Mouse (Mus musculus): ENCODE results near the gene Pid1. TPM values are rescaled to one million over a fixed set of nuclear protein-coding genes. Genes with fewer than 3 reads are reported as not detected.

Pid1 gene
- total RNA-seq, 4 experiments from 2014 or later = 20.3 to 41.2 (median 29.3) TPM

DNA sequence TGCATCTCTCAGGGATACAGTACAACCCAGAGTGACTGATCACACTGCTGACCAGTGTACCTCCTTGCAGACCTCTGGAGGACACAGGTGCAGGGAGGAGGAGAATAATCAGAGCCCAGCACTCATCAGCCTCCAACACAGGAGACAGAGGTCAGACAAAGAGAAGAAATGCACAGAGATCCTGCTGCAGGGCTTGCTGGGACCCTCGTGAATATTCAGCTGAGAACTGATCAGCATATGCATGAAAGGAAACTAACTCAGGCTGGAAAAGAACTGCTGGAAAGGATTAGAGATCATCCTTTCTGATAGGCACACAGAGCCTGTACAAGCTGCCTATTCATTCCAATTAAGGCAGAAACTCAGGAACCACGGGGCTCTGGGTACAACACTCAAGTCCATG is 186.9 kb downstream of the Pid1 start:
- no peak for DNase-seq

DNA sequence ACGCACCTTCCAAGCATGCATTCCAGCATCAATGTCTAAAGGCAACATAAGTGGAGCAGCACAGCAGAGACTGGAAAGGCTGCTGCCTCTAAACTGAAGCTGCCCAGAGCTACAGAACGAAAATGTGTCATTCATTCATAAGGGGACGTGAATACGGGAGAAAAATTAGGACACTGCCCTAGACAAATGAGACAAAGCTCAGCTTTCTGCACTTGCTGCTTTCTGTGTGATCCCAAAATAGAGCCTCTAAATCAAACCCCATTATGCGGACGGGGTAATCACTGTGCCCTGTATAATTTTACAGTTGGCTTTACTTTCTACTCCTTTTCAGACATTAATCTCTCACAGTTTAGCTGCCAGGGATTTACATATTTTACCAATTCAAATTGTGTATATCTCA is 191.0 kb downstream of the Pid1 start:
- no peak for DNase-seq

DNA sequence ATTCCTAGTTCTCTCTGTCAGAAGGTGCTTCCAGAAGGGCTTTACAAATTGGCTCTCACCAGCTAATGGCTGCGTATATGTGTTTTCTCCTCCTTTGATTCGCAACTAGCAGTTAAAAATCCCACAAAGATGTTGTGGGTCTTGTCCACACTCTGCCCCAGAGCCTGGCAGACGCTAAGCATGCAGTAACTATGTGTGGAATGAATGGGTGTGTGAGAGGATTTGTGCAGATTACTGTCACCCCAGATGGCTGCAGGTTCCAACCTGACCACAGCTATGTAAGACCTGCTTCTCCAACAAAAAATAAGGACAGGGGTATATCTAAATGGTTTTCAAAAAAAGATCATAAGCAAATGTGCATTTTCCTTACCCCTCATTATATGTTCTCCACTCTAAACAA is 206.2 kb downstream of the Pid1 start:
- DNase-seq = no peak

DNA sequence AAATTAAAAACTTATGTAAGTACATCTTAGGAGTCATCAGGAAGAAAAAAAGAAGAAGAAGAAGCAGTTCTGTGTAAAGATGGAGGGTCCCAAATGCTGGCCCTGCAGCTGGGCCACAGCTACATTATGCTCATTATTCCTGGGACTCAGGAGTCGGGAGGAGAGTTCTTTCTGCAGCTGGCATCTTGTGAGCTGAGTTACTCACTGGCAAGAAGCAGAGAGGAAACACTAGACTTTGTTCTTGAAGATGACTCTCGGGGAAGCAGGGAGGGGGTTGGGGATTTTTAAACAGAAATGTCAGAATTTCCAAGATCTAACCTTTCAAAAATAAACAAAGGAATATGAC is 208.4 kb downstream of the Pid1 start:
- no peak for DNase-seq

DNA sequence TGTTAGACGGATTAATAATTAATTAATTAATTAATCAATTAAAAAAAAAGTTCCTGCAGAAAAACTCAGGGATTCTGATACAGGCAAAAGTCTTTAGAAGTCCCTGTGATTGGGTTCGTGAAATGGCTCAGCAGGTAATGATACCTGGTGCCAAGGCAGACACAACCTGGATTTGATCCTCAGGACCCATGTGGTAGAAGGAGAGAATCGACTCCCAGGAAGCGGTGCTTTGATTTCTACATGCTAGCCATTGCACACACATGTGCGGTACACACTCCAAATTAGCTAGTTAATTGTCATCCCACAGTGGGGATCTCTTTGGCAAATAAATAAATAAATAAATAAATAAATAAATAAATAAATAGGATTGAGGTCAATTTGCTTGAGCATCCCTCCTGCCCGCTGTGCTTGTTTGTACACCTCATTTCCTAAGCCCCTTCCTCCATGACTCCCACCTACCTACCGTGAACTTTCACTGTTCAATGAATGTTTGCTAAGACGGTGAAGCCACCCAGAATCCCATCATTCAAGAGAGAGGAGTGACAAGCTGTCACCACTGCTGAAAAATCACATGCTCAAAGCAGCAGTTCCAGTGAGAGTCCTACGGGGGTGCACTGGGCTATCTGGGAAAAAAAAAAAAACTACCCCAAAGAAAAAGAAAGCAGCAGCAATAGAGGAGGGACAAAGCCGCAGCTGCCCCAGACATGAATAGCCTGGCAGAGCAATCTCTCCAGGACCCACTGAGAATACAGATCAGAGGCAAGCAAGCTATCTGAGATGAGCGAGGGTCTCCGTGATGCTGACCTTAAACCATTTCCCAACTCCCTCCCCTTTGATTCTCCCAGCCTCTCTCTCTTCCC is 209.0 kb downstream of the Pid1 start:
- DNase-seq = no peak

DNA sequence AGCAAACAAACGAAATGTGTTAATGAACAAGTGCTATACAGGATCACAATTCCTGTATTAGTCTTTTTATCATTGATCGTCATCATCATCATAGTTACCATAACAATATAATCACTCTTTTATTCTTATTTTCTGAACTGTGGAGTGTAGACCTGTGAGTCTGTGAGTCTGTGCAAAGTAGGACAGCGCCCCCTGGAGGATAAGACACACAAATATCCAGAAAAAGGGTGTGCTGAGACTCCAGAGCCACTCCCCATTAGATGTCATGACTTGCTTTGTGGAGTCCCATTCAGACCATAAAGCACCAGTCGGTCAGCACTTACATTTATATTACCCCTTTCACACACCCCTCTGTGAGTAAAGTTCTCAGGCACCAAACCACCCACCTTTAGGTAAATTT is 210.0 kb downstream of the Pid1 start:
- DNase-seq = no peak

DNA sequence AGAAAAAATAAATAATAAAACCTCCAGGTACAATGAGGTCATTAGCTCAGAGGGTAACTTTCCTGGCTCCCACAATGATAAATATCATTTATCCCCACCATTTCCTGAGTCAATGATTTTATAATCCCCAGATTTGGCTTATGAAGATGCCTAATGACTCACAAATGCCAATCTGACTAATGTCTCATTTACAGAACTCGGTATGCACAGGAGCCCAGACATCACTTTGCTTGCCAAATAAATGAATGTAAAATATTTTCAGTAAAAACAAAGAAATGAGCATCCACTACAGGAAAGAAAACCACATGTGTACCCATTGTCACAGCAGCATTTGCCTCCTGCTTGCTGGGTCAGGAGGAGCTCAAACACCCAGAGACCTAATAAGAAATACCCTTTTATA is 222.4 kb downstream of the Pid1 start:
- no peak for DNase-seq

DNA sequence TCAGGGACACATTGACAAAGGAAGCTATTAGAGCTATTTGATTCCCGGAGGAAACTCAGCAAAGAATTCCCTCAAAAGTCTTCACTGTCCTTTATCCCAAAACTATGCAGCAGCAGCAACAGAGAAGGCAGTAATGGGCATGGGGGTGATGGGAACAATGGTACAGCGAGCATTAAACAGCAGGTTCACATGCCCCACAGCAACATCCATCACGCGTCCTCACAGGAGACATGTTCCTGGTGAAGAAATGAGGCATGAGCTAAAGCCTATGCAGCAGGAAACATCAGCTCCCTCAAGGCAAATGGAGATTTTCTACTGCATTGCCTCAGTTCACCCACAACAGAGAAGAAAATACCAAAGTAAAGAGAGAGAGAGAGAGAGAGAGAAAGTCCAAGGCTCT is 231.5 kb downstream of the Pid1 start:
- DNase-seq = no peak

DNA sequence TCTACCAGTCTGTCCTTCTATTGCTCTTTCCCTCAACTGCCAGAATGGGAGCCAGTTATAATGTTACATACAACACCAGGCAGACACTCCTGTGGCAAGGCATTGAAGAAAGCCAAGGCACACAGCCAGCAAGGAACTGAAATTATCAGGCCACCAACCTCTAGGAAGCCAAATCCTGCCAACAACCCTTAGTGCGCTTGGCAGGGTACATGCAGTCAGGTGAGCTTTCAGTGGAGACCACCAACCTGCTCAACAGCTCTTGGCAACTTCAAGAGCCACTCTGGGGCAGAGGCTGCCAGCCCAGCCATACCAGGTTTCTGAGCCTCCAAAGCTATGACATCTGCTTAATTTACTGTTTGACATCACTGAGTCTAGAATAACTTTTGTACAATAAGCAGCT is 232.2 kb downstream of the Pid1 start:
- DNase-seq = no peak

DNA sequence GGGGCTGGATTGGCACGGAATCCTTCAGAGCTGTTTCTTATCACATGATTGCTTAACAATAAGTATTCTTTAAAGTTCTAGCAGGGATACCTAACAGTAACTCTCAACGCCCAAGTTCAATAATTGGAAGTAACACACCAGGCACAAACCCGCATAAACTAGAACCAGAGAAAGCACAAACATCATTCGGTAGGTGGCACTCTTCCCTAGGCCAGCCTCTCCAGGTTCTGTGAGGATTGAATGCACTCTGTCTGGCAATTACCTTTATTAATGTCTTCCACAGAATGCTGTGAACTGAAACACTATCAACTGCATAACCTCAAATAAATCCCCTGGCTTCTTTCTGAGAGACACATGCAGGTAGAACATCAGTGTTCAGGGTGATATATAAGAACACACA is 235.5 kb downstream of the Pid1 start:
- no peak for DNase-seq

DNA sequence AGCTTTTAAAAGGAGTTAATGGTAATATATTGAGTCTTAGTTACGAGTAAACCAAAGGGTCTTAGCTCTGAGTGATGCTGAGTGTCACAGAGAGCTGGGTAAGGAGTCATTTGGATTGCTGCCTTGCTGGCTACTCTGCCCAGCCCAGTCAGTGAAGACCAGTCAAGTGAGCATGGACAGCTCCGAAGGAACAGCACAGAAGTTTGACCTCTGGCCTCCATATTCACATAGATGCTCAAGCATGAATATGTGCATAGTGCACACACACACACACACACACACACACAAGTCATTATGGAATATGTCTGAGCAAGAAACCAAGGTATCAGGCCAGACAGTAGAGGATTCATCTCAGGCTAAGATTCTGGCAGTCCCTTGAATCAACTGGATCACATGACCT is 244.7 kb downstream of the Pid1 start:
- no peak for DNase-seq

DNA sequence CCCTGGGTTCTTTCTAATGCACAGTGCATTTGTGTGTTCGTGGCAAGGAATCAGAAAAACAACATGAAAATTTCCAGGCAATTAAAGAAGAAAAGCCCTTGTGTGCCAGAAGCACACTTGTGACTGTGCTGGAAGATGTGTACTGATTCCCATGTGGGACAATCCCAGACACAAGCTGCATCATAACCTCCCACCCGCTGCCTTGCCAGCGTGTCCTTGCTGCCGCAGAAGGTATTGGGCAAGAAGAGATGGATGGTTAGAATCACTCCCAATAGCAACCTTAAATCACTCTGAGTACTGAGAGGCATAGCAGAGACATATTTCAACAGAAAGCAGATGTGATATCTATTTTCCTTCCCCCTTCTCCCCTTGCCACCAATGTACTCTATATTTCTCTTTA is 257.2 kb downstream of the Pid1 start:
- peak; percentile 49 for DNase-seq

DNA sequence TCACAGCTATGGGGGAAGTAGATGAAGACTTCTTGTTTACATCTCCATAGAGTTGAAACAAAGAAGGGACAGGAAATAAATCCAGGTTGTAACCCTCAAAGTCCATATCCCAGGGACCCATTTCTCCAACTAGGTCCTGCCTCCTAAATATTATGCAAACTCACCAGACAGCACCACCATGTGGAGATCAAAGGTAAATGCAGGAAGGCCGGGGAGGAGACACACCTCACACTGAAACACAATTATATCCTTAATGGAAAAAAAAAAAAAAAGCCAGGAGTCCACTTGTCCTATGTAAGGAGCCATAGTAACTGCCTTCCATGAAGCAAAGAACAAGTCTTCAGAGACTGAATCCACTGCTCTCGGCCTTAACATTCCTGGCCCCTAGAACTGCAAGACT is 261.9 kb downstream of the Pid1 start:
- no peak for DNase-seq

DNA sequence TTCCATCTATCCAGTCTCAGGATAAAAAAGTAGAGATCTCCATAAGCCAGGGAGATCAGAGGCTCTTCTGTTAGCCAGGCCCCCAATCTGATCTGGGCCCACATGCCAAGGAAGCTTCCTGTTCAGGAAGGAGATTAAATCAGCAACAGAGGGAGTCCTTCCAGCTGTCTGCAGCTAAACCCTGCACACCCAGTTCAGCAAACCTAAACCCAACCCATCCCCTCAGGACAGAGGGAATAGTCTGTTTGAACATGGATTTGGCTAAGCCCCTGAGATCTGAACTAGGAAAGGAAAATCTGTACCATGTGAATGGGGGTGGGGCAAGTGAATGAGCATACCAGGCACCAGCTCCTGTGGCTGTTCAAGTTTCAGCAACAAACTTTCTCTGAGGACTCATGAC is 266.6 kb downstream of the Pid1 start:
- no peak for DNase-seq

DNA sequence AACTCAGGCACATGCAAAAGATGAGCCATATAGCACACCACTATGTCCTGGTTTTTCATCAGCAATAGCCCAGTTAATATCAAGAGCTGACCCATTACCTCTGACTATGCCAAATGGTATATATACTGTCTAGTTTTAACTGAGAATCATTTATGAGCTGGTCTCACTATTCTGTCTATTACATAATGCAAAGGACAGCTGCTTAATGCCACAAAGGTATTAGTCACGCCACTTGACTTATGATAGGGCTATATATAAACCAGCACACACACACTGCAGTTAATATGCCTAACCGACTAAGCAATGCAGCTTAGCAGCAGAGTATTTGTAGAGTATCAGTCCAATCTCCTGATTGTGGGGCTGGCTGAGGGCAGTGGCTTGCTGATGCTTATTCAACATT is 270.7 kb downstream of the Pid1 start:
- DNase-seq = no peak

DNA sequence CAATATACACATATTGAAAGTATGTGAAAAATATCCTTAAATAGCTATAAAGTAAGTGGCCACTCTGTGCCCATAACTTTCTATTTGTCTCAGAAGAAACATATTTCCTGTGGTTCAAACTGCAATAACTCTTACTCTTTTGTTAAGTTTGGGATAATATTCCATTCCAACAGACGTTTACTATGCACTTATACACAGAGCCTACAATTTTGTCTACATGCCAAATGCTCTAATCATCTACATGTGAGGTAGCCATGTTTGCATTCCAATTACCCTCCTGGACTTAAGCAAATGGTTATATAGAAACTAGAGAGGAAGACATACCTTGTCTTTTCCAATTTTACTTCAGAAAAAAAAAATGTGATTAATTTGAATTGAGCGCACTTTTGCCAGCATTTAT is 274.3 kb downstream of the Pid1 start:
- DNase-seq = no peak

DNA sequence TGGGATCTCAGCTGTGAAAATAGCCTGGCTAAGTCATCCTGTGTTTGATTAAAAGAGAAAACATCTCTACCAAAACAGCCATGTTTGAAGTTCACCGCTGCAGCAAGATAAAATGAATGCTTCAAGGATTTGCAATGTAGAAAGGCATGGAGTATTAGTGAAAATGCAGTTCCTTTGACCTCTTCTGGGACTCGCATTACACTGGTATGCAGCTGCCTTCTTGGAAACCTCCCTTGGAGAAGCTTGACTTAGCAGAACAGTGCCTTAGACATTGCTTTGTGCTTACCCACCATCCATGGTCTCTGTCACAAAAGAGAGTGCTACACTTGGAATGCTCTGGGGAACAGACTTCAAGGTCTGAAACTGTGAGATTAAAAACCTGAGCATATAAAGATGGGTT is 276.0 kb downstream of the Pid1 start:
- no peak for DNase-seq

DNA sequence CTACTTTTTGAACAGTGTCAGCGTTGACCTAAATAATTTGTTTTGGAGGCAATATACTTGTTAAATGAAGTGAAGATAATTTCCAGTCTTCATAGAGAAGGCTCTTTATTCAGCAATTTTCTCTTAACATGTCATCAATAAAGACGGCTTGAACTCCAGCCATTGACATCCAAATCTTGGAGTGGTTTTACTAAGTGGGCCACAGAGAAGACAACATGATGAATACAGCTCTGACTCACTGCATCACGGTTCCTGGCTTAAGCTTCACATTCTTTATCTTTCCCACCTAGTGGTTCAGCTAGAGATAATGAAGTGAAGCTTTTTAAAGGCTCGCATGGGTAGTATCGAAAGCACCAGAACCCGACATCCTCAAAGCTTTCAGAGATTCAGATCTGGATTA is 276.7 kb downstream of the Pid1 start:
- no peak for DNase-seq

DNA sequence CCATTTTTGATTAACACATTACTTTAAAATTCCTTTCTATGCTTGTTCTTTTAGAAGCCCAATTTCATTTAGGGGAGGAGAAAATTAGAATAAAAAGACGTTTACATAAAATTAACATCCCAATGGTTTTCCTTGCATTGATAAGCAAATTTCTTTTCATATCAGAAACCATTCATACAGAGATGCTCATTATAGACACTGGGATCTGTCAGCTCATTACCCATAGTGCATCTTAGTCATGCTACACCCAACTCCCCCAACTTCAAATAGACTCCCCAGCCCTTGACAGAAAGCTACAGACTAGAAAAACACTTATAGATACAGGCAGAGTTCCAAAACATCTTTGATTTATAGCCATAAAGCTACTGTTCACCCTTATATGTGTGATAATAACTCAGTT is 277.5 kb downstream of the Pid1 start:
- no peak for DNase-seq

DNA sequence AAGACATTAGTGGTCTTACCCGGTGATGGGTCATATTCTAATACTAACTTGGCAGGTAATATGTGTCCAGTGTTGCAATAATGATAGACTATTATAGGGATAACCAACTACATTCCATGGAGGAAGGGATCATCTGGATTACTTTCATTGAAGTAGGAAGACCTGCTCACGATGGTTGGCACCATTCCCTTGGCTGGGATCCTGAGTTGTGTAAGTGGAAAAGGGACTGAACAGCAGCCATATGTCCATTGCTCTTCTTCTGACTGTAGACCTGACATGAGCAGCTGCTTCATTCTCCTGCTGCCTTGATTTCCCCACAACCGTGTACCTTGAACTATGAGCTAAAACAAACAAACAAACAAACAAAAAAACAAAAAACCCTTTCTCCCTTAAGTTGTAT is 278.6 kb downstream of the Pid1 start:
- DNase-seq = no peak

DNA sequence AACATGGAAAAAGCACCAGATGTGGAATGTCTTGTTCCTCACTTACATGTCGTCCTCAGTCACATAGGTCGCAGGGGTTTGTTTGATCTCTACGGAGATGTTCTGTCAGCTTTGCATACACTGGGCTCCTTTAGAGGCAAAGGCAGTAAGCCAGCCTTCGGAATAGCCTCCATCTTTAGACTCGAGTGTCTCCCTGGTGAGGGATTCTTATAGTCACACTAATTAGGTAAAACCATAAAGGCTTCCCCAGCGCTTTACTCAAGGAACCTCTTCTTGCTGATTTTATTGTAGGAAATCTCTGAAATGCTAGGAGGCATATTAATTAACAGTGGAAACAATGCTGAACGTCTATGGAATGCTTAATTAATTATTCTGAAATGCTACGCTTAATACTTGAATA is 284.4 kb downstream of the Pid1 start:
- no peak for DNase-seq

DNA sequence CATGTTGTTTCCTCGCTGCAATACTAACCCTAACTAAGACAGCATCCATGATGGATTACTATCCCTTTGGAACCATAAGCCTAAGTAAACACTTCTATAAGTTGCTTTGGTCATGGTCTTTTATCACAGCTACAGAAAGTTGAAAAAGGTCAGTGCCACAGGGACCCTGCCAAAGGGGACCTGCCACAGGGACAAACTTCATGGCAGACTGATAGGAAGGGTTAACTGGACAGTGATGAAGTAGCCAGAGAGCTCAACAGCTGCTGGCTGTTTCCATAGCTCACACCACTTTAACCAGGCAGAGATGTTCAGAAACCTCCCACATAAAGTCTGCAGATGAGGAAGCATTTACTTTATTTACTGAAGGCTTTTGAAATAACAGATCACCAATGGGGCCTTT is 287.0 kb downstream of the Pid1 start:
- no peak for DNase-seq

DNA sequence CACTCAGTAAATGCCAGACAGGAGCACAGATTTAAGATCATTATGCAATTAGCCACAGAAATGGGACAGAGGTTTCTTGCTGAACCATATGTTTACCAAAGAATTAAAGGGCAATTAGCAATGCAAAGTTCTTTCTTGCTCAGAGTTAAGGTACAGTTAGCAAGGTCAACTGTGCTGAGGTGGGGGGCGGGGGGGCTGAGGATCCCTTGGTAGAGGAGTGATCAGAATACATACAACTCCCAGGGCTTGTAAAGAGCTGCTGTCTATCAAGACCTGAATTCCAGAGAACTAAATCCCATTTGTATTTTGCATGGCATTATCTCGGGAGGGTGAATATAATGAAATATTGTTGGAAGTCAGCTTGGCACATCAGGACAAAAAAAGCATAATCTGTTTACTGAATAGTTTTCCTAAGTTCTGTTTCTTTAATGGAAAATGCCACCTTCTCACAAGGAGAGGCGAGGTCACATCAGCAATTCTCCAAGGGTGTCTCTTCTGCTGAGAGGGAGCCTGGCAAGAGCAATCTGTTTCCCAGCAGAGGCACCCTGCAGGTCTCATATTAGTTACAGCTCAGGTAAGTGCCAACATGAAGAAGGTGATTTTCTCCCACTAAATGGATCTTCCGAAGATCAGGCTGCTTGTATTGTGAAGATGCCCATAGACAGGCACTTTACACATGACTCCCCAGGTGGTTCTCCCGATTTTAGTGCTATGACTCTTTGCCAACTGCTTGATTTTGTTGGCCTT is 306.9 kb downstream of the Pid1 start:
- DNase-seq = no peak

DNA sequence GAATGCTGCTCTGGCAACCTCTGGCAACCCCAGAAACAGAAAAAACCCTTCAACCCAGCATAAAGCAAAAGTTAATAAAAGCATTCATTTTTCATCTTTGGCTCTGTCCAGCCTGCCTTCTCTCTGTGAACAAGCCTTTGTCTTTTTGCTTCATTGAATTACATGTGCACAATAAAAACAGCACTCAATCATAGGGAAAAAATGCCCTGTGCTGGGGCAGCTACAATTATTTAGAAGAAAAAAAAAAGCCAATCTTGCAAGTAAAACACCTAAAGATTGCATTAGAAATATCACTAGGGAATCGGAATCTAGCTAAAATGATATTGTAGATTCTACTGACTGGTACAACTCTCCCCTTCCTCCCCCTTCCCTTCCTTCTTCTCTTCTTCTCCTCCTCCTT is 307.7 kb downstream of the Pid1 start:
- no peak for DNase-seq

Measured in adrenal gland, adult 8-10 months (tissue).